Mouse (Mus musculus) limb, embryonic 11.5 days (tissue): Measurements from ENCODE around the gene Vti1b. TPM values are rescaled to one million over a fixed set of nuclear protein-coding genes. Genes with fewer than 3 reads are reported as not detected.

Source experiments
- ATAC-seq: fragments of 200-750 bp; cut with Nextera tagmentation; 2 replicates; pipeline ENCODE4 v1.8.0; 2017; ENCODE audit warnings: low read depth; ENCODE audit not compliant: insufficient number of reproducible peaks, low FRiP score, low TSS enrichment
- DNase-seq: peaks from one replicate; pipeline ENCODE4 v3.0.0-alpha.2; 2015; ENCODE audit warnings: low spot score
- H3K27ac ChIP-seq: fragments of 300-500 bp; sonication (generic); replicated peaks from 2 replicates; pipeline ENCODE4 v1.5.1; 2014; ENCODE audit warnings: low read depth, mild to moderate bottlenecking, low read length
- H3K27me3 ChIP-seq: fragments of 300-500 bp; sonication (generic); 2 replicates; pipeline ENCODE4 v1.6.1; 2014; ENCODE audit warnings: mild to moderate bottlenecking, low read length, mixed read lengths; ENCODE audit not compliant: control insufficient read depth, insufficient read depth
- H3K36me3 ChIP-seq: fragments of 300-500 bp; sonication (generic); 2 replicates; pipeline ENCODE4 v1.6.1; 2014; ENCODE audit warnings: mild to moderate bottlenecking, low read length, moderate library complexity, mixed read lengths; ENCODE audit not compliant: control insufficient read depth, insufficient read depth
- H3K4me1 ChIP-seq: fragments of 300-500 bp; sonication (generic); 2 replicates; pipeline ENCODE4 v1.6.1; 2014; ENCODE audit warnings: low read length, mixed read lengths; ENCODE audit not compliant: control insufficient read depth, insufficient read depth
- H3K4me2 ChIP-seq: fragments of 300-500 bp; sonication (generic); 2 replicates; pipeline ENCODE4 v1.6.1; 2014; ENCODE audit warnings: low read depth, mild to moderate bottlenecking, moderate library complexity; ENCODE audit not compliant: severe bottlenecking
- H3K4me3 ChIP-seq: fragments of 300-500 bp; sonication (generic); 2 replicates; pipeline ENCODE4 v1.5.1; 2014; ENCODE audit warnings: low read depth, low read length
- H3K9ac ChIP-seq: fragments of 300-500 bp; sonication (generic); 2 replicates; pipeline ENCODE4 v1.6.1; 2014; ENCODE audit warnings: mild to moderate bottlenecking, low read length
- H3K9me3 ChIP-seq: fragments of 300-500 bp; sonication (generic); 2 replicates; pipeline ENCODE4 v1.6.1; 2016; ENCODE audit warnings: low read length; ENCODE audit not compliant: control insufficient read depth
- WGBS: fragments of 180-500 bp; shearing (Covaris S2); extraction: QIAGEN DNeasy Blood & Tissue Kit; methylation state at CpG from one replicate; pipeline ENCODE4 v1.1.7; 2014; 5-methylcytosine and 5-hydroxymethylcytosine counted together
- polyA plus RNA-seq: library from polyadenylated mRNA; unstranded; fragments of >200 nt; fragmentation: Nextera tagmentation; extraction: Ambion mirVana; gene quantifications from 2 replicates; pipeline ENCODE4 v1.2.1, GENCODE M21; 2014

Gene Vti1b
- 84.8 and 89.1 TPM in 2 replicates for polyA plus RNA-seq

- ATAC-seq: peak; percentile 96
- no peaks in the 10 kb centered on the region for H3K27me3 ChIP-seq
- peaks cover 5% of the 10 kb centered on the region; the same call in 1 of the 2 replicates for H3K36me3 ChIP-seq
- H3K4me2 ChIP-seq: peak within 1 kb of the TSS; percentile 45
- H3K4me1 ChIP-seq: peaks cover 5% of the 10 kb centered on the region
- peak within 1 kb of the TSS; percentile 88 for H3K9ac ChIP-seq
- WGBS: under 1% methylated on average over 69 of the region's 73 CpGs
- H3K9me3 ChIP-seq: no peaks in the 10 kb centered on the region
- H3K27ac ChIP-seq: peak within 1 kb of the TSS; percentile 85
- peak within 1 kb of the TSS; percentile 76 for H3K4me3 ChIP-seq
- DNase-seq: peak; percentile 89
These were observed at the start of gene Vti1b for GRCm38 (mm10) chr12:79172019-79172941. TSS of gene Vti1b (minus strand) at chr12:79172667.

- no peaks in the 10 kb centered on the region for H3K36me3 ChIP-seq
- H3K27me3 ChIP-seq: no peaks in the 10 kb centered on the region
- DNase-seq (no peak), ATAC-seq (no peak)
- no peaks in the 10 kb centered on the region for H3K4me1 ChIP-seq
- H3K4me2 ChIP-seq: no peak overlapping the region
- H3K4me3 ChIP-seq: no peak overlapping the region
- WGBS: 53% methylated on average over 5 of the region's 5 CpGs
- H3K9ac ChIP-seq: no peak overlapping the region
- no peak overlapping the region for H3K27ac ChIP-seq
- H3K9me3 ChIP-seq: no peaks in the 10 kb centered on the region
These were observed 45.0 kb upstream of the Vti1b start for GRCm38 (mm10) chr12:79217511-79217910.

- 87% methylated on average over 8 of the region's 8 CpGs for WGBS
- H3K36me3 ChIP-seq: no peaks in the 10 kb centered on the region
- ATAC-seq: no peak
- no peak overlapping the region for H3K9ac ChIP-seq
- no peaks in the 10 kb centered on the region for H3K27me3 ChIP-seq
- H3K4me1 ChIP-seq: no peaks in the 10 kb centered on the region
- H3K4me3 ChIP-seq: no peak overlapping the region
- no peak overlapping the region for H3K27ac ChIP-seq
- DNase-seq: no peak
- H3K9me3 ChIP-seq: no peaks in the 10 kb centered on the region
- H3K4me2 ChIP-seq: no peak overlapping the region
These were observed 39.0 kb upstream of the Vti1b start for GRCm38 (mm10) chr12:79211447-79211846.

GRCm38 (mm10) chr12:79208703-79209464 lies 36.4 kb upstream of the Vti1b start, which contains the start of gene Rdh12:
TSS of gene Rdh12 (plus strand) at chr12:79208914.
- Histone ChIP-seq H3K27me3 (no peaks in the 10 kb centered on the region), H3K9ac (peak within 1 kb of the TSS; percentile 24; the same call in 1 of the 2 replicates), H3K4me2 (peak within 1 kb of the TSS; percentile 49), H3K36me3 (no peaks in the 10 kb centered on the region), H3K4me1 (no peaks in the 10 kb centered on the region), H3K9me3 (no peaks in the 10 kb centered on the region), H3K4me3 (peak within 1 kb of the TSS; percentile 30), H3K27ac (no peak within 1 kb of the TSS)
- DNase-seq (peak; percentile 56), ATAC-seq (0 out of 2 replicates have a peak, but pooled peaks have one; percentile 57)
- 3% methylated on average over 13 of the region's 13 CpGs for WGBS

- H3K27ac ChIP-seq: no peak overlapping the region
- no peak overlapping the region for H3K4me3 ChIP-seq
- no peak overlapping the region for H3K9ac ChIP-seq
- ATAC-seq (no peak), DNase-seq (no peak)
- H3K9me3 ChIP-seq: no peaks in the 10 kb centered on the region
- no peaks in the 10 kb centered on the region for H3K27me3 ChIP-seq
- H3K36me3 ChIP-seq: no peaks in the 10 kb centered on the region
- no peaks in the 10 kb centered on the region for H3K4me1 ChIP-seq
- no peak overlapping the region for H3K4me2 ChIP-seq
- 76% methylated on average over 3 of the region's 3 CpGs for WGBS
These were observed 29.4 kb upstream of the Vti1b start for GRCm38 (mm10) chr12:79201882-79202281.

- no peaks in the 10 kb centered on the region for H3K9me3 ChIP-seq
- no peak overlapping the region for H3K4me2 ChIP-seq
- WGBS: 88% methylated on average over 5 of the region's 5 CpGs
- H3K4me3 ChIP-seq: no peak overlapping the region
- no peaks in the 10 kb centered on the region for H3K27me3 ChIP-seq
- H3K4me1 ChIP-seq: no peaks in the 10 kb centered on the region
- ATAC-seq: no peak
- no peak for DNase-seq
- H3K9ac ChIP-seq: no peak overlapping the region
- no peaks in the 10 kb centered on the region for H3K36me3 ChIP-seq
- H3K27ac ChIP-seq: no peak overlapping the region
These were observed 24.6 kb upstream of the Vti1b start for GRCm38 (mm10) chr12:79197105-79197504.

- no peaks in the 10 kb centered on the region for H3K27me3 ChIP-seq
- H3K9me3 ChIP-seq: no peaks in the 10 kb centered on the region
- H3K36me3 ChIP-seq: no peaks in the 10 kb centered on the region
- H3K4me3 ChIP-seq: no peak overlapping the region
- peak; percentile 78 for DNase-seq
- no peak overlapping the region for H3K4me2 ChIP-seq
- H3K9ac ChIP-seq: no peak overlapping the region
- no peak overlapping the region for H3K27ac ChIP-seq
- WGBS: 6% methylated on average over 3 of the region's 3 CpGs
- ATAC-seq: no peak
- peaks cover 7% of the 10 kb centered on the region for H3K4me1 ChIP-seq
These were observed 21.0 kb upstream of the Vti1b start for GRCm38 (mm10) chr12:79193441-79193840.

- H3K36me3 ChIP-seq: peaks cover under 1% of the 10 kb centered on the region; the same call in 1 of the 2 replicates
- H3K9ac ChIP-seq: peak within 1 kb of the TSS; percentile 59
- H3K9me3 ChIP-seq: no peaks in the 10 kb centered on the region
- peak within 1 kb of the TSS; percentile 82 for H3K4me2 ChIP-seq
- 63% methylated on average over 6 of the region's 6 CpGs for WGBS
- peak within 1 kb of the TSS; percentile 70 for H3K4me3 ChIP-seq
- H3K27me3 ChIP-seq: no peaks in the 10 kb centered on the region
- H3K27ac ChIP-seq: no peak within 1 kb of the TSS
- H3K4me1 ChIP-seq: peaks cover 7% of the 10 kb centered on the region
- ATAC-seq: no peak; the same call in 1 of the 2 replicates
- no peak for DNase-seq
These were observed 19.7 kb upstream of the Vti1b start, which contains the start of gene Rdh11 for GRCm38 (mm10) chr12:79192193-79192592. TSS of gene Rdh11 (minus strand) at chr12:79192293.
